Mouse (Mus musculus) lung, adult 2 months (tissue): ENCODE measurements around the gene Drc7.

Experiments
- CTCF ChIP-seq: fragments of 200-500 bp; IDR thresholded peaks from 2 replicates; pipeline ENCODE4 v1.5.1; 2011; ENCODE audit warnings: mild to moderate bottlenecking, low read length, control low read depth; ENCODE audit not compliant: insufficient read depth
- POLR2A ChIP-seq: fragments of 200-500 bp; IDR thresholded peaks from 2 replicates; pipeline ENCODE4 v1.6.1; 2011; ENCODE audit warnings: low read depth, mild to moderate bottlenecking, control low read depth, low read length, borderline replicate concordance; ENCODE audit errors: extremely low read depth

DNA sequence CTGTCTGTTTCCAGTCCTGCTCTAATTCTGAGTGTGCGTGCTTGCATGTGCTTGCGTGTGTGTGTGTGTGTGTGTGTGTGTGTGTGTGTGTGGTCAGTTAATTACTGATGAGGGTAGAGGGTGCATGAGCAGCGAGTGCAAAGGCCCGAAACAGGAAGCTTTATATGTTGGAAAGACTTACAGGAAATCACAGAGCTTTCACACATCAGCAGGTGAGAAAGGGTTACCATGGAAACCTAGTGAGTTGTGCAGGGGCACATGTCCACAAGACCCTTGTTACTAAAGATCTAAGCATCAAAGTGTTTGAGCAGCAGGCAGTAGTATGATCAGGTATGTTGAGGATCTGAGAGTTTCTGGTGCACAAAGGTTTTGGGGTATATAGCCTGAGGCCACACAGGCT lies 29.4 kb downstream of the Drc7 start:
- TF ChIP-seq CTCF (no peak), POLR2A (no peak)
